Mouse (Mus musculus) retina, postnatal 7 days (tissue): ENCODE data around the gene Ccdc177.

Experiments used
- DNase-seq: peaks from one replicate; pipeline ENCODE4 v3.0.0-alpha.2; 2012; ENCODE audit warnings: low read depth, low spot score

Gene Ccdc177

GRCm38 (mm10) chr12:80785005-80785404 lies 24.5 kb upstream of the Ccdc177 start:
- DNase-seq = no peak

GRCm38 (mm10) chr12:80783889-80784288 lies 23.4 kb upstream of the Ccdc177 start:
- DNase-seq = no peak

- DNase-seq = no peak
Measured at GRCm38 (mm10) chr12:80782892-80783291, 22.4 kb upstream of the Ccdc177 start.

DNA sequence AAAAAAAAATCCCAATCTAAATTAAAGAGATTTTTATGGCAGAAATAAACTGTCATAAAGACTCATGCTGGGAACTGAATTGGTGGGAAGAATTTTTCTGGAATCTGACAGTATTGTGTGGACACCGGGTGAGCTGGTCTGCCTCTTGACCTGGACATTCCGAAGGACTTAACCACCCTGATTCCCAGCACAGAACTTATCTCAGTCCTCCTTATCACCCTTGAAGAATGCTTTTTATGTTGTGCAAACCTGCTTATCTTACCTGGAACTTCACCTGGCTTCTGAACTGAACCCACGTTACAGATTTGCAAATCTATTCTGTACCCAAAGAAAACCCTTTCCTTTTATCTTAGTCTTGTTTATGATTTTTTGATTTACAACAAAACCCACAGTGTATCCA lies 21.7 kb upstream of the Ccdc177 start:
- no peak for DNase-seq

DNA sequence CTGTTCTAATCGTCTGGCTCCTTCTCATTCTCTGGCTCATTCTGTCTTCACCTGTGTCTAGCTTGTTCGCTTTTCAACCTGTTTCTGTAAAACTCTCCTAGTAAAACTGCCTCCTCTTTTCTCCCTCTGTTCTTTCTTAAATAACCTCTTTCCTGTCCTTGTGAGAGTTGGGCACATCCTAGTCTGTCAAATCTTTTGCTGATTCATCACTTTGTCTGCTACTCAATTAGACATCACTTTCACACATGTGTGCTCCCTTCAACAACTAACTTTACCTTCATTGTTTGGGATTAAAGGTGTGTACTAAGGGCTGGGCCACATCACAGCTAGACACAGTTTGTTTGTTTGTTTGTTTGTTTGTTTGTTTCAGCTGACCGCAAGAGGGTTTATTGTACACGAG lies 19.3 kb upstream of the Ccdc177 start:
- no peak for DNase-seq

DNA sequence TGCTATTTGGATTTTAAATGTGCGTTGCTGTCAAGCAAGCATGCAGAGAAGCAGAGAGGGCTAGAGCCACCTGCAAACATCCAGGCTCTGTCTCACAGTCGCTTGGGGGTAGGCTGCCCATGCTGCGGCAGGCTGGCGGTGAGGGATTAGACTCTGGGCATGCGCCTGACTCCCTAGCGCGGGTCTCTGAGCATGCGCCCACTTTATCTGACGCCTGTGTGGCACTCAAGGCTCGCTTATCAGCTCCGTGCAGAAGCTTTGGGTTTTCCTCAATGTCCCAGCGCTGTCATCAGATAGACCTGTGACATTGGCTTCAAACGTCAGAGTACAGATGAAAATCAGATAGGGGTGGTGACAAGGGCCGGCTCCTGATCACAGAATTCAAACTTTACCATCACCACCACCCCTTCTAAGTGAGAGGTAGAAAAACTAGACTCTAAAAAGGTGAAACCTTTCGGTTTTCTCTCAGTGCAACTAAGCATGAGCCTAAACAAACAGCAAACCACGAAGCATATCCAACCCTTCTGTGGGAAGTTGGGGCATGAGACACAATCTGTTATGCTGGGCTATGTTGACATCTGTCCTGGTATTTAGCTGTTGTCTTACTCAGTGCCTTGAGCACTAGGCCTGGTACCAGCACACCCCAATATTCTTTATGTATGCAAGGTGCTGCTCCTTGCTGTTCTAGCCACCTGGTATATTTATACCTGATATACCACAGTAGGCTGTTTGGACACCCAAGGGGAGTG lies 17.9 kb upstream of the Ccdc177 start:
- DNase-seq = no peak

GRCm38 (mm10) chr12:80776046-80776634 lies 15.7 kb upstream of the Ccdc177 start:
- no peak for DNase-seq

- DNase-seq = no peak
Measured at GRCm38 (mm10) chr12:80774786-80775185, 14.3 kb upstream of the Ccdc177 start.

GRCm38 (mm10) chr12:80769697-80770096 lies 9.2 kb upstream of the Ccdc177 start:
- peak; percentile 80 for DNase-seq

DNA sequence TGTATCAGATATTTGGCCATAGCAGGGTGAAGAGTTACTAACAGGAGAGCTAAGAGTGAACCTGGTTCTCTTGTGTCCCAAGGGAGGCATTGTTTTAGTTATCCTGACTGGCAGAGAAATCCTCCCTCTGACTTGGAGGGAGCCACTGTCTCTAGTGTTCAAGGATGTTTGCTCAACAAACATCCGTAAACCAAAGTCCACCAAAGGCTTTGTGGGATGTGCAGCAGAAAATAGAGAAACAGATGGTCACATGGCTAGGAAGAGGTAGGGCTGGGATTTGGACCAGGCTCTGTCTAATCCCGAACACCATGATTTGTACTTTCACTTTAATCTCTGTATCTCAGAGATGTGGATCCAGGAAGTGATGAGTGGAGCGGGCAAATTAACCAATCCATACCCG lies 3.6 kb upstream of the Ccdc177 start:
- no peak for DNase-seq

- DNase-seq = no peak
Measured at GRCm38 (mm10) chr12:80762982-80763381, 2.5 kb upstream of the Ccdc177 start.

GRCm38 (mm10) chr12:80759713-80760395 lies 633 bp downstream of the Ccdc177 start:
- no peak for DNase-seq

DNA sequence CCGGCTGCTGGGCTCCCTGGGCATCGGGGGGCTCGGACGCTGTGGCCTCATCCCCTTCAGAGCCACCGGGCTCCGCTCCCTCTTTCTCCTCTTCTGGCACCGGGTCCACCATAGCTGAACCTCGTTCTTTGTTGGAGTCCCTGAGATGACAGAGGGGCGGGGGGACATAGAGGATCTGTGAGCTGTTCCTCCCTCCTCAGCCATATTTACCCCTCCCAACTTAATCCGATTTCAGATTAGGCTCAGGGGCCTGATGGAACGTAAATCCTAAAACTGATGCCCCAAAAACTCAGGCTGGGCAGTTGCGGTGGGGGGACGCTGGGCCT lies 1.1 kb downstream of the Ccdc177 start:
- no peak for DNase-seq

- no peak for DNase-seq
Measured at GRCm38 (mm10) chr12:80758559-80759386, 1.7 kb downstream of the Ccdc177 start.

DNA sequence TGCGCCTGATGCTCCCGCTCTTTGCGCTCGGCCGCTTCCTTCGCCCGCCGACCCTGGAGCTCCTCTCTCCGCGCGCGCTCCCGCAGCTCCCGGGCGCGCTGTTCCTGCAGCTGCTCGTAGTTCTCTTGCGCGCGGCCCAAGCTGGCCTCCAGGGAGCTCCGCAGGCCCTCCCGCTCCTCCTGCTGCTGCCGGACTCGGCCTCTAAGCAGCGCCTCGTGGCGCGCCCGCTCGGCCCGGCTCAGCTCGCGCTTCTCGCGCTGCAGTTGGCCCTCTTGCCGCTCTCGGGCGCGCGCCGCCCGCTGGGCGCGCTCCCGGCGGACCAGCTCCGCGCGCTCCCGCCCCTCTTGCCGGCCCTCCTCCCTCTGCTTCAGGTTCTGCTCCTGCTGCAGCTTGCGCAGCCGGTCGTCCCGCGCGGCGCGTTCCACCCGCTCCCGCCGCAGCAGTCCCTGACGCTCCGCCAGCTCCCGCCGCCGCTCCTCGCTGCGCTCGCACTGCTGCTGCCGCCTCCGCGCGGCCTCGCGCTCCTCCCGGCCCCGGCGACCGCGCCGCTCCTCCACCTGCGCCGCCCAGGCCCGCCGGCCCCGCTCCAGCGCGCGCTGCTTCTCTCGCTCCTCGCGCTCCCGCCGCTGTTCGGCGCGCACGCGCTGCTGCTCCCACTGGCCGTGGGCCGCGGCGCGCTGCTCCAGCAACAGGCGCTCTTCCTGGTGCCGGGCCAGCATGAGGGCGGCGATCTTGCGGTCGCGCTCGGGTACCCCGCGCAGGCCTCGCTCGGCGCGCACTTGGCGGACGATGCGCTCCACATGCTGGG lies 2.5 kb downstream of the Ccdc177 start:
- DNase-seq = no peak

DNA sequence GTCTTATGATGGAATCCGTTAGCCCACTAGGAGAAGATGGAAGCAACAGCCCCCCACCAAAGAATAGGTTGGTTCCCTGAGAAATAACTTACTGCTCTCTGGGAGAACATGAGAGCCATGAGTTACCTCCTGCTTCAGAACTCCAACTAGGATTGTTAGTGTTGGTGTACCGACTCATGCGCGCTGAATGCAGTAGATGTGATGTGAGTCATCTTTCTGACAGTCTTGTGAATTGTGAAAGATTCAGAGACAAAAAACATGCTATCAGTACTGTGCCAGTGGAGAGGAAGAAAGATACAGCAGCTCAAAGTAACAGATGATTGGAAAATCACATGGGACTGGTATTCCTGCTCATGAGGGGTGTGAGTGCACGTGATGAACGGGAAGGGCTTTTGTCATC lies 8.9 kb downstream of the Ccdc177 start:
- DNase-seq = no peak

DNA sequence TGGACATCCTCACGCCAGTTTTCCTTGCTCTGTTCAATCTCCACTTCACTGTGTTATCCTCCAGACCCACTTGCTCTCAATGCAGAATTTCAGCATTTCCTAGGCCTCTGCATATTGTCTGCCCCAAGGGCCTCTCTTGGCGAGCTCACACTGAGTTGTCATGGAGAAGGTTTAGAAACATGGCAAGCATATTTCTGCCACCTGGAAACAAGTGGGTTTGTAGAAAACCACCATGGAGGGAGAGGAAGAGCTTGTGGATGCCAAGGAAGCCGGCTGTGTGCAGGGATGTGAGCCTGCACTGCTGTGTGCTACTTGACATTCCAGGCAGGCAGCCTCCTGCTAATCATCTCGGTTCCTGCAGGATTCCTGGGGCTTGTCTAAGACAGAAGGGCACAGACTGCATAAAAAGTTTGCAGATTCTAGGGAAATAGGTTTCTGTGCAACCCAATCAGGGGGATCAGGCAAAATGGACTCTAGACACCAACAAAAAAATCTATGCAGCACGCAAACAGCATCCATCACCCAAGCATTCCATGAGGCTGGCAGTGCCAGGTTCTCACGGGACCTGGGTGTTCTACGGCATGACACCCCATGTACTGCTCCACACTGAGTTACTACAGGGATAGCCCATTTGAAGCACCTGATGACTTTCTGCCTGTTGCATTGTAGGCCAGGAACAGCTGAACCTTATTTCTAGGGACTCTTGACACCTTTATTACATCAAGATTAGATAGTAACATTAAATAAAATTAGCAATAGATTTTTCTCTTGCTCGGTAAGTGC lies 14.3 kb downstream of the Ccdc177 start:
- no peak for DNase-seq

DNA sequence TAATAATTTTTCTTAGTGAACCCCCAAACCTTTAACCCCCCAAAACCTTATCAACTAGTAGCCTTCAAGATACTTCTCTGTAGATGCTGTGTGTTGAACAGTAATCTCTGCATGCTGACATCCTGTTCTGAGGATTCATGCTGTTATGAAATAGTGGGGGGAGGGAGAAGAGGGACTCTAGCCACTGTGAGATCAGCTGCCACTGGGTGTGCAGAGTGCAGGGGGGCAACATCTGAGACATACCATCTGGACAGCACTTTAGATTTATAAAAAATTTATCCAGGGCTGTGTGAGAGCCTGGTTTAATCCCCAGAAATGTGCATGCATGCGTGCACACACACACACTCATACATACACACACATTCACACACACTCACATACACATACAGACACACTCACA lies 15.9 kb downstream of the Ccdc177 start:
- no peak for DNase-seq

GRCm38 (mm10) chr12:80739482-80739881 lies 21.0 kb downstream of the Ccdc177 start:
- DNase-seq = no peak

- no peak for DNase-seq
Measured at GRCm38 (mm10) chr12:80737283-80737600, 23.2 kb downstream of the Ccdc177 start.
